11 mouse cellular contexts compared by ENCODE assay signal in the genomic region with DNA sequence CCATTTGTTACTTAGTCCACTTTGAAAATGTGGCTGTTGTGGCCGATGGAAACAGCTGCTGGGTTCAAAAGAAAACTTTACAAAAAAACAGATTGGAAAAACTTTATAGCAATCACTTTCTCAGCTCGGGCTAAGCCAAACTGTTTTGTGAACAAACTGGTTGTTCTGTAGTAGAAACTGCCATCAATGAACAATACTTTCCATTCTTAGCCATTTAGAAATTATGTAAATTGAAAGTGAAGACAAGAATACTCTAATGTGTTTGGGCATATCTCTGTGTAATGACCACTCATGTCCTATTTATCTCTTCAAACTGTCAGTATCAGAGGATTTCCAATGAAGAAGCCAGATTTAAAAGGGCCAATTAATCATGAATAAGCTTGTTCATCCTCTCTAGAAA.
"Had no signal": no experiment of that assay in that cellular context is flagged by ENCODE, and none has a peak within 500 bp of the region (broad histone marks: within the 10 kb centered on the region; RNA-seq: fewer than 3 reads in every experiment).

No protein-coding gene starts in this region.

- DNase-seq: liver, embryonic 13.5 days; liver, postnatal 0 days; lung, adult 2 months; lung, postnatal 14 days; lung, postnatal 36 days; right cerebral cortex, postnatal 14 days; thymus, postnatal 14 days; thymus, postnatal 36 days had no signal

- ATAC-seq: liver, postnatal 0 days; lung, postnatal 0 days; midbrain, embryonic 13.5 days; midbrain, embryonic 15.5 days had no signal
